29 mouse cellular contexts compared by ENCODE assay signal in the genomic region with DNA sequence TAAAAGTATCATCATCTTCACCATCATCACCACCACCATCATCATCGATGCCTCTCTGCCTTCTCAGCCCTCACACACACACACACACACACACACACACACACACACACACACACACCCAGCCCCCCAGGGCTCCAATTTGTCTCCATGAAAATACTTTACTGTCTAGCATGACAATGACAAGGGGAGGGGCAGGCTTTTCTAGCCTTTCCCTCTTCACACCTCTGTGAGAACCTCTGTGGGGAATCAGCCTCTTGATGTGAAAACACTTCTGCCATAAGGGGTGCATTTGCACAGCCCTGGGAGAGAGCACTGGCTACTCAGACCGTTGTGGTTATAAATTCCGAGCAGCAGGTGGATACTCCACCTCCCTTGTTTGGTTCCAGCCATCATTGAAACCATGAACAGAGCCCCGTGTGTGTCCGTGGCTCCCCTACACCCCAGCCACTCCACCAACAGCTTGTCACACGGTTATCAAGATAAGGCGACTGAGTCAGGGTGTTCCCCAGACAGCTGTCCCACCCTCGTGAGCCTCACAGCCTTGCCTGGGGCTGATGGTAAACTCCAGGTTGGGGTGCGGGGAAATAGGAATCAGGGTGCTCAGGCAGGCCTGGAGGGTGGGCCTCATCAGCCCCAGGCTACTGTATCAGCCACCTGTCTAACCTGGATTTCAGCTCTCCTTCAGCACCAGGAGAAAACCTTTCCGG. TPM values are rescaled to one million over a fixed set of nuclear protein-coding genes. Genes with fewer than 3 reads are reported as not detected.
DNase-seq lines count a peak whose midpoint lies in the region; ATAC-seq and TF ChIP-seq lines count a peak whose summit lies in the region.
"Had no signal": no experiment of that assay in that cellular context is flagged by ENCODE, and none has a peak within 500 bp of the region (broad histone marks: within the 10 kb centered on the region; RNA-seq: fewer than 3 reads in every experiment).

No protein-coding gene starts in this region.

- no peak overlapping the region for H3K9ac ChIP-seq in forebrain, embryonic 13.5 days
- H3K9ac ChIP-seq: embryonic facial prominence, embryonic 12.5 days; embryonic facial prominence, embryonic 15.5 days; forebrain, embryonic 15.5 days; heart, embryonic 12.5 days; heart, embryonic 15.5 days; hindbrain, embryonic 13.5 days had no signal

- ATAC-seq in forebrain, embryonic 13.5 days: no peak
- ATAC-seq: CD4-positive, CD25-positive, alpha-beta regulatory T cell, adult 4 months; forebrain, embryonic 15.5 days; hindbrain, embryonic 16.5 days; Patski had no signal

- peak; percentile 71 for DNase-seq in ES-CJ7 (ENCODE audit: low read depth, low spot score)
- peak; percentile 65 for DNase-seq in ZHBTc4 (ENCODE audit: low read depth, low spot score)
- DNase-seq in thymus, postnatal 4 days: no peak
- DNase-seq: adrenal gland, adult 2 months; adrenal gland, postnatal 14 days; cerebellum, adult 11 months; cerebellum, adult 2 months; cerebellum, adult 9-11 months; cerebellum, postnatal 25 days; gastrocnemius, postnatal 25 days; heart, adult 18-20 months; heart, postnatal 10 days; heart, postnatal 36 days had no signal

- no peak overlapping the region for H3K27ac ChIP-seq in forebrain, embryonic 13.5 days
- H3K27ac ChIP-seq: embryonic facial prominence, embryonic 12.5 days; embryonic facial prominence, embryonic 15.5 days; forebrain, embryonic 15.5 days; heart, embryonic 15.5 days; hindbrain, embryonic 10.5 days; hindbrain, embryonic 13.5 days had no signal

- TF ChIP-seq POLR2A in myocyte (IDR thresholded peaks at IDR 0.05; ENCODE audit: insufficient read length, low read depth): no peak

- H3K9me3 ChIP-seq in E14TG2a.4 (ENCODE audit: low read length): no peaks in the 10 kb centered on the region
- no peaks in the 10 kb centered on the region for H3K9me3 ChIP-seq in forebrain, embryonic 13.5 days (replicated peaks)
- H3K9me3 ChIP-seq: embryonic facial prominence, embryonic 12.5 days; embryonic facial prominence, embryonic 15.5 days; forebrain, embryonic 15.5 days; heart, embryonic 15.5 days; hindbrain, embryonic 10.5 days; hindbrain, embryonic 13.5 days had no signal

- H3K4me1 ChIP-seq in E14TG2a.4 (replicated peaks; ENCODE audit: low read depth, low read length): peaks cover 57% of the 10 kb centered on the region
- H3K4me1 ChIP-seq in forebrain, embryonic 13.5 days: peaks cover 24% of the 10 kb centered on the region

- 85% methylated on average over 10 of the region's 10 CpGs for WGBS in forebrain, embryonic 13.5 days

- no peaks in the 10 kb centered on the region for H3K79me2 ChIP-seq in myocyte (ENCODE audit: control insufficient read depth, insufficient read depth)

- no peak overlapping the region for H3K4me2 ChIP-seq in myocyte (ENCODE audit: low read depth)
- H3K4me2 ChIP-seq in forebrain, embryonic 13.5 days: no peak overlapping the region
- H3K4me2 ChIP-seq: embryonic facial prominence, embryonic 12.5 days; embryonic facial prominence, embryonic 15.5 days; forebrain, embryonic 15.5 days; heart, embryonic 12.5 days; heart, embryonic 15.5 days; hindbrain, embryonic 13.5 days had no signal

- H3K27me3 ChIP-seq in E14TG2a.4 (ENCODE audit: insufficient read depth, low read length) (peaks cover 71% of the 10 kb centered on the region), myocyte (ENCODE audit: control insufficient read depth, insufficient read depth, insufficient read length) (peaks cover 18% of the 10 kb centered on the region)
- H3K27me3 ChIP-seq in forebrain, embryonic 13.5 days: peaks cover 40% of the 10 kb centered on the region
- H3K27me3 ChIP-seq: forebrain, embryonic 15.5 days had no signal

- H3ac ChIP-seq in myocyte (ENCODE audit: control insufficient read depth, insufficient read length): no peak overlapping the region

- no peak for TF ChIP-seq CTCF in E14TG2a.4 (conservative IDR thresholded peaks at IDR 0.05; ENCODE audit: low read length)

- peak overlapping the region; percentile 20; the same call in 1 of the 2 replicates for H3K4me3 ChIP-seq in E14TG2a.4 (replicated peaks; ENCODE audit: low read length)
- H3K4me3 ChIP-seq in myocyte: no peak overlapping the region
- no peak overlapping the region for H3K4me3 ChIP-seq in forebrain, embryonic 13.5 days
- H3K4me3 ChIP-seq: embryonic facial prominence, embryonic 12.5 days; embryonic facial prominence, embryonic 15.5 days; forebrain, embryonic 15.5 days; heart, embryonic 12.5 days; heart, embryonic 15.5 days; hindbrain, embryonic 10.5 days; hindbrain, embryonic 13.5 days had no signal

- H3K36me3 ChIP-seq in E14TG2a.4 (ENCODE audit: insufficient read depth, low read length) (no peaks in the 10 kb centered on the region), myocyte (ENCODE audit: control insufficient read depth, insufficient read depth) (no peaks in the 10 kb centered on the region)
- H3K36me3 ChIP-seq in forebrain, embryonic 13.5 days (ENCODE audit: poor library complexity, severe bottlenecking): no peaks in the 10 kb centered on the region
- H3K36me3 ChIP-seq: embryonic facial prominence, embryonic 12.5 days; embryonic facial prominence, embryonic 15.5 days; forebrain, embryonic 15.5 days; heart, embryonic 12.5 days; heart, embryonic 15.5 days; hindbrain, embryonic 10.5 days; hindbrain, embryonic 13.5 days had no signal

TF ChIP-seq in myocyte, 11 proteins besides CTCF, POLR2A, EP300 and RAD21:
- no peak for TF ChIP-seq E2F4 (IDR thresholded peaks at IDR 0.05; ENCODE audit: insufficient read depth)
- TF ChIP-seq USF1 (IDR thresholded peaks at IDR 0.05; ENCODE audit: low read depth): no peak
- peak in 2 of 3 experiments; percentile 2 to 52 for TF ChIP-seq MYOG (IDR thresholded peaks at IDR 0.05; ENCODE audit: control insufficient read depth in 1 of 3, insufficient read depth in 1 of 3, insufficient read length in 2 of 3, low read depth in 2 of 3)
- no peak for TF ChIP-seq POLR2AphosphoS2 (IDR thresholded peaks at IDR 0.05; ENCODE audit: insufficient read length, low read depth)
- TF ChIP-seq MYOD1 (IDR thresholded peaks at IDR 0.05; ENCODE audit: control insufficient read depth in 1 of 3, insufficient read length in 2 of 3, low read depth in 2 of 3): peak in 1 of 3 experiments; percentile 67
- no peak for TF ChIP-seq SRF (IDR thresholded peaks at IDR 0.05; ENCODE audit: control insufficient read depth, insufficient read length, low read depth)
- TF ChIP-seq REST (IDR thresholded peaks at IDR 0.05; ENCODE audit: insufficient read depth, insufficient read length): no peak
- no peak for TF ChIP-seq TCF12 (IDR thresholded peaks at IDR 0.05; ENCODE audit: insufficient read depth, poor library complexity, severe bottlenecking)
- TF ChIP-seq CEBPB (IDR thresholded peaks at IDR 0.05; ENCODE audit: insufficient read depth, poor library complexity, severe bottlenecking): no peak
- no peak for TF ChIP-seq TCF3 (IDR thresholded peaks at IDR 0.05; ENCODE audit: insufficient read length, low read depth)
- no peak for TF ChIP-seq MAX (IDR thresholded peaks at IDR 0.05; ENCODE audit: low read depth)

RNA-seq across cellular contexts. Expression of gene Pacsin1, which starts 1.9 kb away (rescaled TPM):
- 3.0 TPM for polyA plus RNA-seq in myocyte (2012; fragmentation: generic; extraction: Trizol)
- 14.8 and 18.2 TPM in 2 replicates for polyA plus RNA-seq in forebrain, embryonic 13.5 days (2015; fragmentation: Nextera tagmentation; extraction: Ambion mirVana)
- polyA plus RNA-seq: C2C12 had no signal

RNA-seq across cellular contexts. Expression of gene Rps10, which starts 16.9 kb away (rescaled TPM):
- 3,606 TPM for polyA plus RNA-seq in myocyte (2012; fragmentation: generic; extraction: Trizol)
- polyA plus RNA-seq in forebrain, embryonic 13.5 days (2015; fragmentation: Nextera tagmentation; extraction: Ambion mirVana): 659 and 777 TPM in 2 replicates

RNA-seq across cellular contexts. Expression of gene RPS10-NUDT3, which starts 18.4 kb away (rescaled TPM):
- polyA plus RNA-seq in myocyte (2012; fragmentation: generic; extraction: Trizol): not detected
- polyA plus RNA-seq in forebrain, embryonic 13.5 days (2015; fragmentation: Nextera tagmentation; extraction: Ambion mirVana): not detected in 2 replicates
- polyA plus RNA-seq: adrenal gland, adult 2 months; C2C12; CD4-positive, CD25-positive, alpha-beta regulatory T cell, adult 4 months; embryonic facial prominence, embryonic 12.5 days; embryonic facial prominence, embryonic 15.5 days; forebrain, embryonic 11.5 days; forebrain, embryonic 15.5 days; gonadal fat pad, adult 2 months; heart, embryonic 12.5 days; heart, embryonic 15.5 days; hindbrain, embryonic 13.5 days; hindbrain, embryonic 16.5 days had no signal

RNA-seq across cellular contexts. Expression of gene Nudt3, which starts 30.1 kb away (rescaled TPM):
- 142 TPM for polyA plus RNA-seq in myocyte (2012; fragmentation: generic; extraction: Trizol)
- 191 and 196 TPM in 2 replicates for polyA plus RNA-seq in forebrain, embryonic 13.5 days (2015; fragmentation: Nextera tagmentation; extraction: Ambion mirVana)
